In the genomic region with DNA sequence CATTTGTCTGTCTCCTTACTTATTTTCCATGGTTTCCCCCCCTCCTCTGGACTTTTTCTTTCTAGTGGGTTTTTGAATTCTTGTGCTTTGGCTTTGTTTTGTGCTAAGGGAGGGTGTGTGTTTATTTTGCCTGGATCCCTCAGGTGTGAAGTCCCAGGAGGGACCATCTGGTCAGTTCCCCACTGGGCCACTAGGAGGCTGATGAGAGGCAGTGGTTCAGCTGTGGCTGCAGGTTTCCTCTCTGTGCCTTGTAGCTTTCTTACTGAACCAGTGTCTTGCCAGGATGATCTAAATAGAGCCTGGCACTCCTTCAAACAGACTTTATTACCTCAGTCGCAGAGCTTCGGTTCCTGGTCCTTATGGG, we compare ENCODE assay signal across 8 mouse cellular contexts. TPM values are rescaled to one million over a fixed set of nuclear protein-coding genes. Genes with fewer than 3 reads are reported as not detected.
DNase-seq lines count a peak whose midpoint lies in the region; ATAC-seq and TF ChIP-seq lines count a peak whose summit lies in the region.

No protein-coding gene starts in this region.

- ATAC-seq in erythroblast, adult 5-6 weeks (replicated peaks; ENCODE audit: low FRiP score, poor library complexity, severe bottlenecking) = peak; percentile 85
- no peak for ATAC-seq in heart, embryonic 14.5 days (ENCODE audit: insufficient number of reproducible peaks, insufficient read depth, low FRiP score, low read depth)
- peak; percentile 33 for ATAC-seq in liver, embryonic 13.5 days (ENCODE audit: low read depth)
- ATAC-seq in stomach, embryonic 14.5 days (ENCODE audit: insufficient number of reproducible peaks, insufficient read depth, low FRiP score, low read depth) = 0 out of 2 replicates have a peak, but pooled peaks have one; percentile 53

- H3K27me3 ChIP-seq in heart, embryonic 14.5 days (ENCODE audit: control insufficient read depth, insufficient read depth, low read length) = no peaks in the 10 kb centered on the region
- H3K27me3 ChIP-seq in liver, embryonic 13.5 days = peaks cover 16% of the 10 kb centered on the region
- no peaks in the 10 kb centered on the region for H3K27me3 ChIP-seq in stomach, embryonic 14.5 days (ENCODE audit: control insufficient read depth, insufficient read depth, low read length)

- no peak overlapping the region for H3K27ac ChIP-seq in bone marrow macrophage, adult 2 months (ENCODE audit: insufficient read depth, low read depth, low read length)
- no peak overlapping the region for H3K27ac ChIP-seq in heart, embryonic 14.5 days (replicated peaks in 1 of 2; ENCODE audit: control insufficient read depth in 1 of 2, insufficient read depth in 1 of 2, low read depth in 2 of 2, low read length in 2 of 2)
- no peak overlapping the region for H3K27ac ChIP-seq in liver, embryonic 13.5 days
- no peak overlapping the region for H3K27ac ChIP-seq in stomach, embryonic 14.5 days (ENCODE audit: low read length)

- no peak overlapping the region for H3K9ac ChIP-seq in heart, embryonic 14.5 days (ENCODE audit: low read length)
- H3K9ac ChIP-seq in liver, embryonic 13.5 days = peak overlapping the region; percentile 97
- H3K9ac ChIP-seq in stomach, embryonic 14.5 days (replicated peaks; ENCODE audit: low read depth, low read length) = peak overlapping the region; percentile 97; the same call in 1 of the 2 replicates

- DNase-seq in CD4-positive, CD25-positive, alpha-beta regulatory T cell, adult 2 months (ENCODE audit: low read depth, low spot score) = peak; percentile 89
- DNase-seq in kidney, postnatal 10 days = peak; percentile 91
- DNase-seq in liver, embryonic 13.5 days = peak; percentile 71
- peak; percentile 77 for DNase-seq in neural tube, embryonic 10.5 days (ENCODE audit: extremely low spot score, low spot score)

- peak overlapping the region; percentile 93 for H3K4me2 ChIP-seq in heart, embryonic 14.5 days (ENCODE audit: low read length)
- peak overlapping the region; percentile 82 for H3K4me2 ChIP-seq in liver, embryonic 13.5 days
- H3K4me2 ChIP-seq in stomach, embryonic 14.5 days (replicated peaks; ENCODE audit: low read depth, low read length) = peak overlapping the region; percentile 91

- H3K36me3 ChIP-seq in heart, embryonic 14.5 days (ENCODE audit: control insufficient read depth, insufficient read depth, low read length) = peaks cover 44% of the 10 kb centered on the region
- H3K36me3 ChIP-seq in liver, embryonic 13.5 days = peaks cover 34% of the 10 kb centered on the region
- H3K36me3 ChIP-seq in stomach, embryonic 14.5 days (ENCODE audit: control insufficient read depth, insufficient read depth, low read length) = peaks cover 37% of the 10 kb centered on the region

- 20% methylated on average over 2 of the region's 2 CpGs for WGBS in heart, embryonic 14.5 days
- 24% methylated on average over 2 of the region's 2 CpGs for WGBS in liver, embryonic 13.5 days (ENCODE audit: insufficient replicate concordance)
- 29% methylated on average over 2 of the region's 2 CpGs for WGBS in stomach, embryonic 14.5 days

- no peaks in the 10 kb centered on the region for H3K9me3 ChIP-seq in heart, embryonic 14.5 days (ENCODE audit: control insufficient read depth, low read length)
- H3K9me3 ChIP-seq in liver, embryonic 13.5 days (replicated peaks) = no peaks in the 10 kb centered on the region
- no peaks in the 10 kb centered on the region for H3K9me3 ChIP-seq in stomach, embryonic 14.5 days (ENCODE audit: control insufficient read depth, low read depth, low read length)

- TF ChIP-seq CTCF in bone marrow macrophage, adult 2 months (IDR thresholded peaks at IDR 0.05; ENCODE audit: low read depth, low read length) = peak; percentile 86

- H3K4me3 ChIP-seq in bone marrow macrophage, adult 2 months (ENCODE audit: insufficient read depth, low read length) = no peak overlapping the region
- peak overlapping the region; percentile 87 to 97; a peak in 3 of 4 replicates for H3K4me3 ChIP-seq in heart, embryonic 14.5 days (ENCODE audit: control insufficient read depth in 1 of 2, insufficient read depth in 1 of 2, low read depth in 1 of 2, low read length in 2 of 2)
- H3K4me3 ChIP-seq in liver, embryonic 13.5 days (replicated peaks) = peak overlapping the region; percentile 95
- H3K4me3 ChIP-seq in stomach, embryonic 14.5 days (ENCODE audit: low read depth, low read length) = peak overlapping the region; percentile 94

- peaks cover 6% of the 10 kb centered on the region for H3K4me1 ChIP-seq in bone marrow macrophage, adult 2 months (ENCODE audit: control insufficient read depth, insufficient read depth, low read length)
- peaks cover 11 to 22% of the 10 kb centered on the region in 2 experiments for H3K4me1 ChIP-seq in heart, embryonic 14.5 days (ENCODE audit: control insufficient read depth in 2 of 2, insufficient read depth in 2 of 2, low read length in 2 of 2)
- H3K4me1 ChIP-seq in liver, embryonic 13.5 days (replicated peaks) = peaks cover 34% of the 10 kb centered on the region
- H3K4me1 ChIP-seq in stomach, embryonic 14.5 days (ENCODE audit: control insufficient read depth, insufficient read depth, low read length) = peaks cover 10% of the 10 kb centered on the region; the same call in 1 of the 2 replicates

- TF ChIP-seq POLR2A in bone marrow macrophage, adult 2 months (IDR thresholded peaks at IDR 0.05; ENCODE audit: borderline replicate concordance, low read depth, low read length) = no peak

RNA-seq across cellular contexts. Expression of gene Zfp821, which starts 1.5 kb away (rescaled TPM):
- polyA plus RNA-seq in bone marrow macrophage, adult 2 months (2012; ENCODE audit: insufficient read depth, insufficient read length, missing spikeins) = 7.7 and 11.6 TPM in 2 replicates
- total RNA-seq in erythroblast, adult 5-6 weeks (2015; ENCODE audit: low replicate concordance) = 1.7 and 5.9 TPM in 2 replicates
- 9.6 and 12.0 TPM in 2 replicates for total RNA-seq in erythroblast, adult 5-6 weeks (2017; ENCODE audit: low replicate concordance)
- 22.7 and 23.1 TPM in 2 replicates for polyA plus RNA-seq in heart, embryonic 14.5 days (2014; fragmentation: Nextera tagmentation; extraction: Ambion mirVana)
- polyA plus RNA-seq in liver, embryonic 13.5 days (2015; fragmentation: Nextera tagmentation; extraction: Ambion mirVana) = 5.4 and 6.0 TPM in 2 replicates
- polyA plus RNA-seq in stomach, embryonic 14.5 days (2014; fragmentation: Nextera tagmentation; extraction: Ambion mirVana) = 29.7 and 33.0 TPM in 2 replicates

RNA-seq across cellular contexts. Expression of gene Ist1, which starts 13.8 kb away (rescaled TPM):
- 74.0 and 80.9 TPM in 2 replicates for polyA plus RNA-seq in bone marrow macrophage, adult 2 months (2012; ENCODE audit: insufficient read depth, insufficient read length, missing spikeins)
- 34.6 and 41.8 TPM in 2 replicates for total RNA-seq in erythroblast, adult 5-6 weeks (2015; ENCODE audit: low replicate concordance)
- 38.2 and 45.8 TPM in 2 replicates for total RNA-seq in erythroblast, adult 5-6 weeks (2017; ENCODE audit: low replicate concordance)
- polyA plus RNA-seq in heart, embryonic 14.5 days (2014; fragmentation: Nextera tagmentation; extraction: Ambion mirVana) = 91.3 and 95.8 TPM in 2 replicates
- 35.8 and 44.2 TPM in 2 replicates for polyA plus RNA-seq in liver, embryonic 13.5 days (2015; fragmentation: Nextera tagmentation; extraction: Ambion mirVana)
- 154 and 165 TPM in 2 replicates for polyA plus RNA-seq in stomach, embryonic 14.5 days (2014; fragmentation: Nextera tagmentation; extraction: Ambion mirVana)

RNA-seq across cellular contexts. Expression of gene Atxn1l, which starts 30.7 kb away (rescaled TPM):
- polyA plus RNA-seq in bone marrow macrophage, adult 2 months (2012; ENCODE audit: insufficient read depth, insufficient read length, missing spikeins) = 21.0 and 21.2 TPM in 2 replicates
- 1.3 and 5.6 TPM in 2 replicates for total RNA-seq in erythroblast, adult 5-6 weeks (2015; ENCODE audit: low replicate concordance)
- 3.5 and 4.3 TPM in 2 replicates for total RNA-seq in erythroblast, adult 5-6 weeks (2017; ENCODE audit: low replicate concordance)
- polyA plus RNA-seq in heart, embryonic 14.5 days (2014; fragmentation: Nextera tagmentation; extraction: Ambion mirVana) = 4.7 and 4.8 TPM in 2 replicates
- polyA plus RNA-seq in liver, embryonic 13.5 days (2015; fragmentation: Nextera tagmentation; extraction: Ambion mirVana) = 2.9 and 3.0 TPM in 2 replicates
- polyA plus RNA-seq in stomach, embryonic 14.5 days (2014; fragmentation: Nextera tagmentation; extraction: Ambion mirVana) = 6.0 and 6.9 TPM in 2 replicates
